Mouse (Mus musculus) large intestine, adult 2 months (tissue): ENCODE results near the gene Gm8297. TPM values are rescaled to one million over a fixed set of nuclear protein-coding genes. Genes with fewer than 3 reads are reported as not detected.
"Not testable (repeated sequence)": the region's sequence is repeated elsewhere in the genome, so short reads cannot be mapped to it uniquely, and the experiment has no call there.

Source experiments
- DNase-seq: peaks from one replicate; pipeline ENCODE4 v3.0.0-alpha.2; 2012; ENCODE audit warnings: low read depth, low spot score
- WGBS: fragments of 180-500 bp; shearing (Covaris S2); methylation state at CpG from one replicate; pipeline ENCODE4 v1.1.7; 2018; 5-methylcytosine and 5-hydroxymethylcytosine counted together
- polyA plus RNA-seq: library from polyadenylated mRNA; depleted of rRNA; stranded (reverse); fragments of >200 nt; gene quantifications from 2 replicates; pipeline ENCODE4 v1.2.3, GENCODE M21; 2012; rRNA removed

Gm8297 gene
- polyA plus RNA-seq: not detected in 2 replicates

- not testable (repeated sequence) for DNase-seq
These were observed at the start of gene Gm8297 for GRCm38 (mm10) chr14:4983635-4984034. TSS of gene Gm8297 (plus strand) at chr14:4983935.

GRCm38 (mm10) chr14:5015591-5015990 is 31.9 kb downstream of the Gm8297 start, which contains the start of gene Gm3298:
TSS of gene Gm3298 (plus strand) at chr14:5015891.
- DNase-seq: not testable (repeated sequence)
- WGBS: 69% methylated on average over 1 of the region's 2 CpGs

Other genes starting within 250 kb of the Gm8297 start
- gene Gm9602, start 207.6 kb upstream of the Gm8297 start, polyA plus RNA-seq: not detected in 2 replicates
- not detected in 2 replicates for gene Gm3269, start 145.8 kb upstream of the Gm8297 start, polyA plus RNA-seq
- gene Gm3264, start 128.4 kb upstream of the Gm8297 start, polyA plus RNA-seq: not detected in 2 replicates
- gene Gm3278, start 91.5 kb upstream of the Gm8297 start, polyA plus RNA-seq: not detected in 2 replicates
- gene Gm3298, start 32.0 kb downstream of the Gm8297 start, polyA plus RNA-seq: not detected in 2 replicates
- not detected in 2 replicates for gene 4930555G01Rik, start 66.7 kb downstream of the Gm8297 start, polyA plus RNA-seq
- 0.05 and 0.22 TPM in 2 replicates for gene Gm8281, start 87.1 kb downstream of the Gm8297 start, polyA plus RNA-seq
- not detected in 2 replicates for gene Gm8279, start 147.6 kb downstream of the Gm8297 start, polyA plus RNA-seq
- gene Gm3317, start 180.6 kb downstream of the Gm8297 start, polyA plus RNA-seq: not detected in 2 replicates
- gene Gm8271, start 201.9 kb downstream of the Gm8297 start, polyA plus RNA-seq: not detected in 2 replicates